Mouse (Mus musculus) fibroblast of lung, adult 2 months (primary cell): ENCODE results near the gene Hspb2.

Experiments used
- DNase-seq: peaks from one replicate; pipeline ENCODE4 v3.0.0-alpha.2; 2011; ENCODE audit warnings: low read depth

Gene Hspb2

GRCm38 (mm10) chr9:50711337-50711736, 40.8 kb downstream of the Hspb2 start:
- no peak for DNase-seq

- no peak for DNase-seq
Measured at GRCm38 (mm10) chr9:50709108-50709507, 43.0 kb downstream of the Hspb2 start.

GRCm38 (mm10) chr9:50704907-50705306, 47.2 kb downstream of the Hspb2 start:
- DNase-seq: no peak
